ENCODE assay signal across 7 mouse cellular contexts in genomic region chr3:131111151-131111850, GRCm38 (mm10). TPM values are rescaled to one million over a fixed set of nuclear protein-coding genes. Genes with fewer than 3 reads are reported as not detected.
DNase-seq lines count a peak whose midpoint lies in the region; ATAC-seq and TF ChIP-seq lines count a peak whose summit lies in the region.

No protein-coding gene starts in this region.

- peak overlapping the region; percentile 46 for H3K4me3 ChIP-seq in C2C12 (ENCODE audit: insufficient read depth, poor library complexity, severe bottlenecking)
- peak overlapping the region; percentile 60 to 67 for H3K4me3 ChIP-seq in heart, embryonic 14.5 days (ENCODE audit: control insufficient read depth in 1 of 2, insufficient read depth in 1 of 2, low read depth in 1 of 2, low read length in 2 of 2)
- H3K4me3 ChIP-seq in limb, embryonic 12.5 days (replicated peaks) = peak overlapping the region; percentile 78
- peak overlapping the region; percentile 56 for H3K4me3 ChIP-seq in neural tube, embryonic 11.5 days (ENCODE audit: low read depth, low read length)

- no peak for ATAC-seq in heart, embryonic 14.5 days (ENCODE audit: insufficient number of reproducible peaks, insufficient read depth, low FRiP score, low read depth)
- ATAC-seq in limb, embryonic 12.5 days (ENCODE audit: insufficient number of reproducible peaks, insufficient read depth, low FRiP score, low TSS enrichment, low read depth) = no peak
- ATAC-seq in neural tube, embryonic 11.5 days (ENCODE audit: insufficient read depth, low FRiP score, low TSS enrichment) = peak; percentile 32; the same call in 1 of the 2 replicates

- peak overlapping the region; percentile 75 for H3K9ac ChIP-seq in heart, embryonic 14.5 days (ENCODE audit: low read length)
- H3K9ac ChIP-seq in limb, embryonic 12.5 days (replicated peaks) = peak overlapping the region; percentile 92
- peak overlapping the region; percentile 72 for H3K9ac ChIP-seq in neural tube, embryonic 11.5 days (ENCODE audit: low read length)

- H3K9me3 ChIP-seq in heart, embryonic 14.5 days (ENCODE audit: control insufficient read depth, low read length) = no peaks in the 10 kb centered on the region
- no peaks in the 10 kb centered on the region for H3K9me3 ChIP-seq in limb, embryonic 12.5 days
- H3K9me3 ChIP-seq in neural tube, embryonic 11.5 days (ENCODE audit: control insufficient read depth, low read length) = no peaks in the 10 kb centered on the region

- no peak overlapping the region; a peak in 1 of 4 replicates for H3K27ac ChIP-seq in heart, embryonic 14.5 days (replicated peaks in 1 of 2; ENCODE audit: control insufficient read depth in 1 of 2, insufficient read depth in 1 of 2, low read depth in 2 of 2, low read length in 2 of 2)
- peak overlapping the region; percentile 83 for H3K27ac ChIP-seq in limb, embryonic 12.5 days
- no peak overlapping the region for H3K27ac ChIP-seq in neural tube, embryonic 11.5 days (ENCODE audit: low read depth, low read length)

- no peak for TF ChIP-seq POLR2A in brain, embryonic 14.5 days (IDR thresholded peaks at IDR 0.05; ENCODE audit: borderline replicate concordance, extremely low read depth, insufficient read depth, insufficient read length, poor library complexity, severe bottlenecking)

- no peak for TF ChIP-seq CTCF in C2C12 (IDR thresholded peaks at IDR 0.05; ENCODE audit: control insufficient read depth, insufficient read depth, insufficient read length)
- no peak for TF ChIP-seq CTCF in brain, embryonic 14.5 days (IDR thresholded peaks at IDR 0.05; ENCODE audit: borderline replicate concordance, extremely low read depth, insufficient read depth, insufficient read length)

- peak overlapping the region; percentile 53 for H3ac ChIP-seq in C2C12 (ENCODE audit: control insufficient read depth, insufficient read length, low read depth)

- H3K27me3 ChIP-seq in C2C12 (ENCODE audit: control insufficient read depth, insufficient read depth, insufficient read length) = no peaks in the 10 kb centered on the region
- H3K27me3 ChIP-seq in heart, embryonic 14.5 days (ENCODE audit: control insufficient read depth, insufficient read depth, low read length) = peaks cover 57% of the 10 kb centered on the region
- peaks cover 30% of the 10 kb centered on the region for H3K27me3 ChIP-seq in limb, embryonic 12.5 days
- peaks cover 34% of the 10 kb centered on the region for H3K27me3 ChIP-seq in neural tube, embryonic 11.5 days (ENCODE audit: control insufficient read depth, insufficient read depth, low read length)

- no peaks in the 10 kb centered on the region for H3K79me2 ChIP-seq in C2C12 (ENCODE audit: control insufficient read depth, insufficient read depth)

- H3K36me3 ChIP-seq in C2C12 (ENCODE audit: control insufficient read depth, insufficient read depth) = no peaks in the 10 kb centered on the region
- no peaks in the 10 kb centered on the region for H3K36me3 ChIP-seq in heart, embryonic 14.5 days (ENCODE audit: control insufficient read depth, insufficient read depth, low read length)
- peaks cover 8% of the 10 kb centered on the region for H3K36me3 ChIP-seq in limb, embryonic 12.5 days
- no peaks in the 10 kb centered on the region for H3K36me3 ChIP-seq in neural tube, embryonic 11.5 days (ENCODE audit: control insufficient read depth, insufficient read depth, low read length)

- H3K79me3 ChIP-seq in C2C12 (ENCODE audit: low read depth) = no peaks in the 10 kb centered on the region

- peaks cover 10 to 31% of the 10 kb centered on the region in 2 experiments; a peak in 3 of 4 replicates for H3K4me1 ChIP-seq in heart, embryonic 14.5 days (ENCODE audit: control insufficient read depth in 2 of 2, insufficient read depth in 2 of 2, low read length in 2 of 2)
- H3K4me1 ChIP-seq in limb, embryonic 12.5 days (replicated peaks) = peaks cover 57% of the 10 kb centered on the region
- peaks cover 16% of the 10 kb centered on the region for H3K4me1 ChIP-seq in neural tube, embryonic 11.5 days (ENCODE audit: control insufficient read depth, insufficient read depth, low read length)

- peak; percentile 49 for DNase-seq in 3T3-L1 (ENCODE audit: low read depth, low spot score)
- peak; percentile 66 for DNase-seq in brain, embryonic 14.5 days (ENCODE audit: low read depth)
- DNase-seq in neural tube, embryonic 11.5 days (ENCODE audit: low spot score) = peak; percentile 61
- peak; percentile 78 for DNase-seq in thymus, postnatal 4 days

- under 1% methylated on average over 59 of the region's 59 CpGs for WGBS in heart, embryonic 14.5 days
- WGBS in limb, embryonic 12.5 days = under 1% methylated on average over 59 of the region's 59 CpGs
- WGBS in neural tube, embryonic 11.5 days = under 1% methylated on average over 59 of the region's 59 CpGs

- H3K4me2 ChIP-seq in heart, embryonic 14.5 days (ENCODE audit: low read length) = peak overlapping the region; percentile 98
- peak overlapping the region; percentile 94 for H3K4me2 ChIP-seq in limb, embryonic 12.5 days
- peak overlapping the region; percentile 95 for H3K4me2 ChIP-seq in neural tube, embryonic 11.5 days (ENCODE audit: low read depth)

TF ChIP-seq in C2C12, 6 proteins besides CTCF, POLR2A, EP300 and RAD21:
- TF ChIP-seq USF1 (IDR thresholded peaks at IDR 0.05; ENCODE audit: low read depth) (no peak), MAX (IDR thresholded peaks at IDR 0.05) (peak; percentile 39)

RNA-seq across cellular contexts. Expression of gene Lef1, which starts 1.0 kb away (rescaled TPM):
- 4.6 TPM for polyA plus RNA-seq in C2C12 (2012; fragmentation: generic; extraction: Trizol)
- 36.5 and 54.7 TPM in 2 replicates for polyA plus RNA-seq in brain, embryonic 14.5 days (2012; rRNA removed)
- 5.3 and 5.6 TPM in 2 replicates for polyA plus RNA-seq in heart, embryonic 14.5 days (2014; fragmentation: Nextera tagmentation; extraction: Ambion mirVana)
- polyA plus RNA-seq in limb, embryonic 12.5 days (2016; fragmentation: Nextera tagmentation; extraction: Ambion mirVana) = 59.4 and 60.5 TPM in 2 replicates
- 24.7 and 25.5 TPM in 2 replicates for polyA plus RNA-seq in neural tube, embryonic 11.5 days (2014; fragmentation: Nextera tagmentation; extraction: Ambion mirVana)
